Mouse (Mus musculus) erythroid progenitor cell, adult 5-6 weeks (primary cell): ENCODE results near the gene Rpl14. TPM values are rescaled to one million over a fixed set of nuclear protein-coding genes. Genes with fewer than 3 reads are reported as not detected.

Experiments
- ATAC-seq: replicated peaks from 2 replicates; pipeline ENCODE4 v1.8.0; 2016; ENCODE audit warnings: moderate number of reproducible peaks, mild to moderate bottlenecking, moderate TSS enrichment, inconsistent platforms; ENCODE audit not compliant: poor library complexity, low FRiP score, severe bottlenecking
- total RNA-seq, 2 experiments: library from RNA; stranded (forward) in 1 of 2; stranded (reverse) in 1 of 2; fragments of 150-400 nt in 1 of 2; fragments of 186-747, 209-891 nt in 1 of 2; gene quantifications; 2 replicates each; pipeline versions ENCODE4 v1.2.3 to v1.2.4; 2015 to 2017; ENCODE audit warnings: low replicate concordance in 2 of 2

Rpl14 gene
- total RNA-seq, 2 experiments from 2014 or later, result 375 to 526 TPM

GRCm38 (mm10) chr9:120570334-120570725 lies 914 bp upstream of the Rpl14 start:
- no peak for ATAC-seq

- ATAC-seq, result peak; percentile 30
Observed at GRCm38 (mm10) chr9:120571593-120572385, 545 bp downstream of the Rpl14 start.

GRCm38 (mm10) chr9:120575748-120576661 lies 4.8 kb downstream of the Rpl14 start:
- ATAC-seq, result no peak

GRCm38 (mm10) chr9:120576662-120577013 lies 5.4 kb downstream of the Rpl14 start:
- peak; percentile 7; the same call in 1 of the 2 replicates for ATAC-seq

GRCm38 (mm10) chr9:120577133-120577651 lies 5.9 kb downstream of the Rpl14 start:
- peak; percentile 93 for ATAC-seq

GRCm38 (mm10) chr9:120577706-120578405 lies 6.6 kb downstream of the Rpl14 start:
- ATAC-seq, result no peak

- no peak for ATAC-seq
Observed at GRCm38 (mm10) chr9:120578701-120579100, 7.5 kb downstream of the Rpl14 start.

GRCm38 (mm10) chr9:120579808-120580207 lies 8.6 kb downstream of the Rpl14 start:
- no peak for ATAC-seq

- ATAC-seq, result no peak
Observed at GRCm38 (mm10) chr9:120581941-120582618, 10.8 kb downstream of the Rpl14 start.

- ATAC-seq, result peak; percentile 86
Observed at GRCm38 (mm10) chr9:120582619-120583308, 11.5 kb downstream of the Rpl14 start.

GRCm38 (mm10) chr9:120583314-120583713 lies 12.1 kb downstream of the Rpl14 start:
- ATAC-seq, result no peak

- 0 out of 2 replicates have a peak, but pooled peaks have one; percentile 54 for ATAC-seq
Observed at GRCm38 (mm10) chr9:120586546-120586945, 15.3 kb downstream of the Rpl14 start.

- peak; percentile 48; the same call in 1 of the 2 replicates for ATAC-seq
Observed at GRCm38 (mm10) chr9:120591490-120591889, 20.2 kb downstream of the Rpl14 start.

GRCm38 (mm10) chr9:120593383-120594101 lies 22.3 kb downstream of the Rpl14 start:
- no peak for ATAC-seq

- no peak for ATAC-seq
Observed at GRCm38 (mm10) chr9:120594839-120595238, 23.6 kb downstream of the Rpl14 start.

- no peak for ATAC-seq
Observed at GRCm38 (mm10) chr9:120595306-120595705, 24.1 kb downstream of the Rpl14 start.

GRCm38 (mm10) chr9:120601488-120602171 lies 30.4 kb downstream of the Rpl14 start:
- peak; percentile 68 for ATAC-seq
